In genomic region chr11:3549791-3550190, GRCm38 (mm10) we compare ENCODE assay signal across 26 mouse cellular contexts. TPM values are rescaled to one million over a fixed set of nuclear protein-coding genes. Genes with fewer than 3 reads are reported as not detected.
DNase-seq lines count a peak whose midpoint lies in the region; ATAC-seq and TF ChIP-seq lines count a peak whose summit lies in the region.
"Had no signal": no experiment of that assay in that cellular context is flagged by ENCODE, and none has a peak within 500 bp of the region (broad histone marks: within the 10 kb centered on the region; RNA-seq: fewer than 3 reads in every experiment).

No protein-coding gene starts in this region.

- no peak overlapping the region for H3K9ac ChIP-seq in liver, adult 2 months (ENCODE audit: low read depth, low read length)
- no peak overlapping the region for H3K9ac ChIP-seq in liver, postnatal 0 days (replicated peaks)
- H3K9ac ChIP-seq: embryonic facial prominence, embryonic 12.5 days; forebrain, postnatal 0 days; limb, embryonic 12.5 days; liver, embryonic 12.5 days; lung, embryonic 15.5 days; midbrain, embryonic 12.5 days had no signal

- no peaks in the 10 kb centered on the region; the same call in 1 of the 2 replicates for H3K4me1 ChIP-seq in liver, adult 2 months (ENCODE audit: control insufficient read depth, insufficient read depth, low read length)
- peaks cover 6% of the 10 kb centered on the region for H3K4me1 ChIP-seq in liver, postnatal 0 days (ENCODE audit: insufficient read depth)
- H3K4me1 ChIP-seq in brown adipose tissue, adult 24 weeks (ENCODE audit: control insufficient read depth, insufficient read depth, insufficient read length, low read length): peaks cover 3% of the 10 kb centered on the region; the same call in 1 of the 2 replicates
- H3K4me1 ChIP-seq: midbrain, embryonic 12.5 days had no signal

- H3K9me3 ChIP-seq in liver, postnatal 0 days (ENCODE audit: low read length): no peaks in the 10 kb centered on the region; the same call in 1 of the 2 replicates
- H3K9me3 ChIP-seq: embryonic facial prominence, embryonic 12.5 days; heart, embryonic 10.5 days; lung, embryonic 15.5 days had no signal

- WGBS in liver, adult 2 months: 68% methylated on average over 5 of the region's 5 CpGs
- 80% methylated on average over 5 of the region's 5 CpGs for WGBS in liver, postnatal 0 days (ENCODE audit: insufficient replicate concordance)

- intact Hi-C loops in heart, postnatal 25 days (cut with DNase I): no loop called here

- peak; percentile 96 for DNase-seq in heart, adult 11 months
- DNase-seq in heart, postnatal 25 days (ENCODE audit: low spot score): no peak
- peak; percentile 17 for DNase-seq in liver, adult 2 months (ENCODE audit: extremely low read depth, low read depth, low spot score)
- no peak for DNase-seq in liver, postnatal 0 days
- peak; percentile 64 to 69 for DNase-seq in kidney, postnatal 25 days
- DNase-seq in left cerebral cortex, adult 11 months (ENCODE audit: low spot score): no peak
- DNase-seq: B cell, adult 2 months; cerebellum, adult 18-20 months; cerebellum, postnatal 25 days; forebrain, postnatal 0 days; gastrocnemius, postnatal 36 days; layer of hippocampus, postnatal 36 days; thymus, adult 2 months had no signal

- TF ChIP-seq CTCF in liver, adult 2 months (IDR thresholded peaks at IDR 0.05; ENCODE audit: low read depth, low read length): no peak
- no peak for TF ChIP-seq CTCF in liver, postnatal 0 days (IDR thresholded peaks at IDR 0.05; ENCODE audit: low read depth)

- H3K27me3 ChIP-seq in liver, adult 2 months (ENCODE audit: control insufficient read depth, insufficient read depth, low read length): no peaks in the 10 kb centered on the region
- no peaks in the 10 kb centered on the region for H3K27me3 ChIP-seq in liver, postnatal 0 days (ENCODE audit: insufficient read depth, low read length)
- H3K27me3 ChIP-seq: CH12.LX; embryonic facial prominence, embryonic 12.5 days; limb, embryonic 12.5 days; liver, embryonic 12.5 days; lung, embryonic 15.5 days; midbrain, embryonic 12.5 days had no signal

- no peak overlapping the region for H3K4me3 ChIP-seq in liver, adult 2 months (ENCODE audit: insufficient read depth, low read depth, low read length)
- H3K4me3 ChIP-seq in liver, postnatal 0 days (ENCODE audit: low read depth, low read length): no peak overlapping the region
- no peak overlapping the region for H3K4me3 ChIP-seq in brown adipose tissue, adult 24 weeks (ENCODE audit: insufficient read depth, low read depth, low read length)
- H3K4me3 ChIP-seq: embryonic facial prominence, embryonic 12.5 days; heart, embryonic 10.5 days; limb, embryonic 12.5 days; liver, embryonic 12.5 days; lung, embryonic 15.5 days; midbrain, embryonic 12.5 days had no signal

- ATAC-seq in liver, postnatal 0 days: no peak
- ATAC-seq: activated CD4-positive, CD25-positive, alpha-beta regulatory T cell, adult 4 months; forebrain, postnatal 0 days; hindbrain, postnatal 0 days; intestine, embryonic 16.5 days; liver, embryonic 12.5 days had no signal

- H3K27ac ChIP-seq in liver, adult 2 months (replicated peaks; ENCODE audit: insufficient read depth, low read depth, low read length): no peak overlapping the region
- no peak overlapping the region for H3K27ac ChIP-seq in liver, postnatal 0 days (ENCODE audit: low read depth)
- peak overlapping the region; percentile 69 for H3K27ac ChIP-seq in brown adipose tissue, adult 24 weeks (replicated peaks; ENCODE audit: low read depth, low read length)
- H3K27ac ChIP-seq: embryonic facial prominence, embryonic 12.5 days; heart, embryonic 10.5 days; hindbrain, postnatal 0 days; limb, embryonic 12.5 days; liver, embryonic 12.5 days; lung, embryonic 15.5 days; midbrain, embryonic 12.5 days; stomach, postnatal 0 days had no signal

- no peak for TF ChIP-seq POLR2A in liver, adult 2 months (IDR thresholded peaks at IDR 0.05; ENCODE audit: extremely low read depth, insufficient read depth, low read length)

- TF ChIP-seq EP300 in liver, postnatal 0 days (IDR thresholded peaks at IDR 0.05; ENCODE audit: low read depth): no peak

- no peak overlapping the region for H3K4me2 ChIP-seq in liver, postnatal 0 days (ENCODE audit: low read depth, low read length)
- H3K4me2 ChIP-seq: embryonic facial prominence, embryonic 12.5 days; limb, embryonic 12.5 days; liver, embryonic 12.5 days; lung, embryonic 15.5 days; midbrain, embryonic 12.5 days had no signal

- H3K79me2 ChIP-seq in liver, adult 2 months (ENCODE audit: control insufficient read depth, insufficient read depth, low read length): no peaks in the 10 kb centered on the region

- no peaks in the 10 kb centered on the region for H3K36me3 ChIP-seq in liver, adult 2 months (ENCODE audit: control insufficient read depth, insufficient read depth, low read length)
- H3K36me3 ChIP-seq in liver, postnatal 0 days (replicated peaks; ENCODE audit: insufficient read depth, low read length): no peaks in the 10 kb centered on the region
- H3K36me3 ChIP-seq: embryonic facial prominence, embryonic 12.5 days; heart, embryonic 10.5 days; limb, embryonic 12.5 days; liver, embryonic 12.5 days; lung, embryonic 15.5 days; midbrain, embryonic 12.5 days had no signal

RNA-seq across cellular contexts. Expression of gene Smtn, which starts 9.4 kb away (rescaled TPM):
- 100 to 1,000 TPM; 170 to 174 TPM for total RNA-seq in heart, postnatal 25 days (2021)
- total RNA-seq in liver, adult 2 months (2014; rRNA removed): 2.2 and 4.4 TPM in 2 replicates
- 2.8 and 2.9 TPM in 2 replicates for polyA plus RNA-seq in liver, adult 2 months (2012; rRNA removed)
- polyA plus RNA-seq in liver, postnatal 0 days (2015; fragmentation: Nextera tagmentation; extraction: Ambion mirVana): 8.4 and 8.9 TPM in 2 replicates
- 12.2 and 21.8 TPM in 2 replicates for polyA plus RNA-seq in brown adipose tissue, adult 24 weeks (2012; ENCODE audit: insufficient read depth, insufficient read length, missing spikeins)

RNA-seq across cellular contexts. Expression of gene Selenom, which starts 35.3 kb away (rescaled TPM):
- total RNA-seq in heart, postnatal 25 days (2021): 10 to 100 TPM; 40.6 to 44.9 TPM
- 2.4 and 2.6 TPM in 2 replicates for total RNA-seq in liver, adult 2 months (2014; rRNA removed)
- polyA plus RNA-seq in liver, adult 2 months (2012; rRNA removed): 6.3 and 6.7 TPM in 2 replicates
- 9.9 and 11.7 TPM in 2 replicates for polyA plus RNA-seq in liver, postnatal 0 days (2015; fragmentation: Nextera tagmentation; extraction: Ambion mirVana)
- polyA plus RNA-seq in brown adipose tissue, adult 24 weeks (2012; ENCODE audit: insufficient read depth, insufficient read length, missing spikeins): 15.9 and 19.1 TPM in 2 replicates

RNA-seq across cellular contexts. Expression of gene Inpp5j, which starts 45.2 kb away (rescaled TPM):
- 10 to 100 TPM; 29.4 to 30.6 TPM for total RNA-seq in heart, postnatal 25 days (2021)
- not detected in 2 replicates for total RNA-seq in liver, adult 2 months (2014; rRNA removed)
- 0.05 and 0.07 TPM in 2 replicates for polyA plus RNA-seq in liver, adult 2 months (2012; rRNA removed)
- 0.83 and 0.86 TPM in 2 replicates for polyA plus RNA-seq in liver, postnatal 0 days (2015; fragmentation: Nextera tagmentation; extraction: Ambion mirVana)
- polyA plus RNA-seq in brown adipose tissue, adult 24 weeks (2012; ENCODE audit: insufficient read depth, insufficient read length, missing spikeins): not detected in 2 replicates
- total RNA-seq: CH12.LX; hematopoietic stem cell, adult 5-6 weeks had no signal
- polyA plus RNA-seq: activated CD4-positive, CD25-positive, alpha-beta regulatory T cell, adult 4 months; limb, embryonic 12.5 days had no signal

Comparison
In these comparisons a context has a peak if more than half of its experiments do, and no peak if none do; other contexts are left out.
1. DNase-seq: peak in heart, adult 11 months (single experiment), liver, adult 2 months (single experiment) and kidney, postnatal 25 days (2 of 2); none in heart, postnatal 25 days (single experiment), liver, postnatal 0 days (single experiment) and left cerebral cortex, adult 11 months (single experiment).